Mouse (Mus musculus) liver, postnatal 0 days (tissue): ENCODE measurements around the gene Gpr132.

ENCODE experiments used
- CTCF ChIP-seq: sonication (generic); IDR thresholded peaks from 2 replicates; pipeline ENCODE4 v1.5.1; 2016; ENCODE audit warnings: antibody characterized with exemption, low read depth
- EP300 ChIP-seq: IDR thresholded peaks from 2 replicates; pipeline ENCODE4 v1.6.1; 2016; ENCODE audit warnings: antibody characterized with exemption, low read depth, mild to moderate bottlenecking

DNA sequence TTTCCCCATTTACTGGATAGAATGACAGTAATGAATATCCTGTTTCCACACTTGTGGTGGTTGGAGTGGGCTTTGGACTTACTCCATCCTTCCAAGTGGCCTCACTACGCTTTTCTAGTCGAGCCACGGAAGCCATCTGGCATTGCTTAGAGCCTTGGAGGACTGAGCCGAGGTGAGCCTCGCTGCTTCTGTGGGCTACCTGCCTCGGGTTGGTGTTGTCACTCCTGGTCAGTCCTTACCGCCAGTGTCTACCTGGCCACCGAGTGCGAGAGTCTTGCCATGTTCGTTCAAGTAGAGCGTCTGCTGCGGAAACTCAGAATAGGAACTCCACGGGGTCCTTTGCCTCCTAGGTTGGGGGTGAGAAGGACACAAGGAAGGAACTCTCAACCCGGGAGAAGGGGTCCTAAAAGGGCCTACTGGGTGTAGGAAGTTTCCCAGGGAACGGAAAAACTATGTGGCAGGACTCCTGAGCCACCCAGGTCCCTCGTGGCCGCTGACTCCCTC, 9.1 kb upstream of the Gpr132 start:
- TF ChIP-seq CTCF = no peak
- no peak for TF ChIP-seq EP300
